Mouse (Mus musculus) hindbrain, postnatal 0 days (tissue): ENCODE measurements around the gene Chrm2. TPM values are rescaled to one million over a fixed set of nuclear protein-coding genes. Genes with fewer than 3 reads are reported as not detected.
A peak's percentile ranks its signal among the peaks of the same experiment; 100 is the strongest.

Experiments used
- ATAC-seq: fragments of 200-750 bp; cut with Nextera tagmentation; 2 replicates; pipeline ENCODE4 v1.8.0; 2017; ENCODE audit warnings: mild to moderate bottlenecking, moderate TSS enrichment, moderate library complexity
- DNase-seq: peaks from one replicate; pipeline ENCODE4 v3.0.0-alpha.2; 2015; ENCODE audit warnings: low spot score
- H3K27ac ChIP-seq: fragments of 300-500 bp; sonication (generic); 2 replicates; pipeline ENCODE4 v1.5.1; 2014; ENCODE audit warnings: mild to moderate bottlenecking
- H3K27me3 ChIP-seq: fragments of 300-500 bp; sonication (generic); 2 replicates; pipeline ENCODE4 v1.6.1; 2014; ENCODE audit warnings: low read length, mixed read lengths; ENCODE audit not compliant: insufficient read depth
- H3K36me3 ChIP-seq: fragments of 300-500 bp; sonication (generic); 2 replicates; pipeline ENCODE4 v1.6.1; 2014; ENCODE audit warnings: low read length, mixed read lengths; ENCODE audit not compliant: insufficient read depth
- H3K4me1 ChIP-seq: fragments of 300-500 bp; sonication (generic); 2 replicates; pipeline ENCODE4 v1.6.1; 2014; ENCODE audit warnings: antibody characterized with exemption, low read length, mixed read lengths; ENCODE audit not compliant: insufficient read depth
- H3K4me2 ChIP-seq: fragments of 300-500 bp; sonication (generic); 2 replicates; pipeline ENCODE4 v1.6.1; 2014; ENCODE audit warnings: low read depth, mild to moderate bottlenecking, low read length, moderate library complexity, mixed read lengths
- H3K4me3 ChIP-seq: fragments of 300-500 bp; sonication (generic); 2 replicates; pipeline ENCODE4 v1.5.1; 2014; ENCODE audit warnings: low read length
- H3K9ac ChIP-seq: fragments of 300-500 bp; sonication (generic); replicated peaks from 2 replicates; pipeline ENCODE4 v1.6.1; 2014; ENCODE audit warnings: mild to moderate bottlenecking, low read length, moderate library complexity, mixed read lengths
- H3K9me3 ChIP-seq: fragments of 300-500 bp; sonication (generic); 2 replicates; pipeline ENCODE4 v1.6.1; 2016; ENCODE audit warnings: low read length, mixed read lengths
- CTCF ChIP-seq: IDR thresholded peaks from 2 replicates; pipeline ENCODE4 v1.5.1; 2016; ENCODE audit warnings: antibody characterized with exemption, control low read depth, low read depth
- WGBS: fragments of 180-500 bp; shearing (Covaris S2); extraction: QIAGEN DNeasy Blood & Tissue Kit; methylation state at CpG from one replicate; pipeline ENCODE4 v1.1.7; 2014; 5-methylcytosine and 5-hydroxymethylcytosine counted together
- polyA plus RNA-seq: library from polyadenylated mRNA; unstranded; fragments of >200 nt; fragmentation: Nextera tagmentation; extraction: Ambion mirVana; gene quantifications from 2 replicates; pipeline ENCODE4 v1.2.1, GENCODE M21; 2015
- total RNA-seq: library from RNA; depleted of rRNA; stranded (reverse); fragments of >200 nt; gene quantifications from 2 replicates; pipeline ENCODE4 v1.2.3, GENCODE M21; 2014

The Chrm2 gene
- total and polyA plus RNA-seq, 2 experiments from 2014 or later = 8.3 to 16.6 TPM

GRCm38 (mm10) chr6:36451480-36451879, 63.6 kb downstream of the Chrm2 start:
- Histone ChIP-seq H3K27me3 (no peaks in the 10 kb centered on the region), H3K27ac (no peak overlapping the region), H3K9me3 (no peaks in the 10 kb centered on the region), H3K4me2 (no peak overlapping the region), H3K9ac (no peak overlapping the region), H3K4me1 (no peaks in the 10 kb centered on the region), H3K4me3 (no peak overlapping the region), H3K36me3 (no peaks in the 10 kb centered on the region)
- TF ChIP-seq CTCF = no peak
- ATAC-seq = no peak
- no peak for DNase-seq

GRCm38 (mm10) chr6:36455071-36455470, 67.2 kb downstream of the Chrm2 start:
- H3K4me3 ChIP-seq = no peak overlapping the region
- ATAC-seq (no peak), DNase-seq (no peak)

GRCm38 (mm10) chr6:36457015-36457414, 69.1 kb downstream of the Chrm2 start:
- Histone ChIP-seq H3K9ac (no peak overlapping the region), H3K9me3 (no peaks in the 10 kb centered on the region), H3K27me3 (no peaks in the 10 kb centered on the region), H3K4me2 (no peak overlapping the region), H3K27ac (no peak overlapping the region), H3K4me3 (no peak overlapping the region), H3K4me1 (no peaks in the 10 kb centered on the region), H3K36me3 (no peaks in the 10 kb centered on the region)
- no peak for ATAC-seq
- TF ChIP-seq CTCF = no peak
- DNase-seq = no peak
- 88% methylated on average over 1 of the region's 1 CpGs for WGBS

More at GRCm38 (mm10) chr6:36455071-36455470, 67.2 kb downstream of the Chrm2 start:
- Histone ChIP-seq H3K4me1 (no peaks in the 10 kb centered on the region), H3K27ac (no peak overlapping the region), H3K9ac (no peak overlapping the region), H3K9me3 (no peaks in the 10 kb centered on the region), H3K36me3 (no peaks in the 10 kb centered on the region), H3K27me3 (no peaks in the 10 kb centered on the region), H3K4me2 (no peak overlapping the region)
- TF ChIP-seq CTCF = no peak

GRCm38 (mm10) chr6:36464008-36464407, 76.1 kb downstream of the Chrm2 start:
- ATAC-seq = no peak

DNA sequence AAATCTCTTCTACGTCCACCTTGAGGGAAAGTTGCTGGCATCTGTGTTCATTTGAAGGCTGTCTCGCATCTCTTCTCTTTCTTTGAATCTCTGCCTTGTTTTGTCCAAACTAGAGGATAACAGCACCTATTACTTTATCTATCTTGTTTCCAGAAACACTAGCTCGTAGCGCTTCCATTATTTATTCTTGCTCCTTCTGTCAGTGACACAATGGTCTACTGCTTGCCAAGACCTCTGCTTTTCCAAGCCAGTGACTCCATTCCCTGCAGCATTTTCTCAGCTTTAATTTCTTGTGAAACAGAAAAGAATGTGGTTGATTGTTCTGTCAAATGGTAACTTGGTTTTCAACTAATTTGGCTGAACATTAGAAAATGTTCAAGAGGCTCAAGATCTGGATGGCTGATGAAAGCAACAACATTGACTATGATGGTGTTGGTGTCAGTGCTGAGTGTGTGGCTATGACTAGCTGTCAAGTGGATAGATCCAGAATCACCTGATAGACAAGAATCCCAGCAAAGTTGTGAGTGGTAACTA, 96.3 kb downstream of the Chrm2 start:
- TF ChIP-seq CTCF = no peak
- no peak overlapping the region for H3K4me2 ChIP-seq
- H3K36me3 ChIP-seq = no peaks in the 10 kb centered on the region
- no peak overlapping the region for H3K27ac ChIP-seq
- H3K9me3 ChIP-seq = no peaks in the 10 kb centered on the region
- DNase-seq (no peak), ATAC-seq (no peak)
- H3K9ac ChIP-seq = no peak overlapping the region
- H3K4me3 ChIP-seq = no peak overlapping the region
- H3K4me1 ChIP-seq = no peaks in the 10 kb centered on the region
- WGBS = 61% methylated on average over 4 of the region's 4 CpGs
- H3K27me3 ChIP-seq = no peaks in the 10 kb centered on the region

More at GRCm38 (mm10) chr6:36464008-36464407, 76.1 kb downstream of the Chrm2 start:
- Histone ChIP-seq H3K9ac (no peak overlapping the region), H3K27me3 (no peaks in the 10 kb centered on the region), H3K4me2 (no peak overlapping the region), H3K36me3 (no peaks in the 10 kb centered on the region), H3K27ac (no peak overlapping the region), H3K4me3 (no peak overlapping the region), H3K4me1 (no peaks in the 10 kb centered on the region), H3K9me3 (no peaks in the 10 kb centered on the region)
- WGBS = 80% methylated on average over 3 of the region's 3 CpGs
- no peak for DNase-seq
- no peak for TF ChIP-seq CTCF

DNA sequence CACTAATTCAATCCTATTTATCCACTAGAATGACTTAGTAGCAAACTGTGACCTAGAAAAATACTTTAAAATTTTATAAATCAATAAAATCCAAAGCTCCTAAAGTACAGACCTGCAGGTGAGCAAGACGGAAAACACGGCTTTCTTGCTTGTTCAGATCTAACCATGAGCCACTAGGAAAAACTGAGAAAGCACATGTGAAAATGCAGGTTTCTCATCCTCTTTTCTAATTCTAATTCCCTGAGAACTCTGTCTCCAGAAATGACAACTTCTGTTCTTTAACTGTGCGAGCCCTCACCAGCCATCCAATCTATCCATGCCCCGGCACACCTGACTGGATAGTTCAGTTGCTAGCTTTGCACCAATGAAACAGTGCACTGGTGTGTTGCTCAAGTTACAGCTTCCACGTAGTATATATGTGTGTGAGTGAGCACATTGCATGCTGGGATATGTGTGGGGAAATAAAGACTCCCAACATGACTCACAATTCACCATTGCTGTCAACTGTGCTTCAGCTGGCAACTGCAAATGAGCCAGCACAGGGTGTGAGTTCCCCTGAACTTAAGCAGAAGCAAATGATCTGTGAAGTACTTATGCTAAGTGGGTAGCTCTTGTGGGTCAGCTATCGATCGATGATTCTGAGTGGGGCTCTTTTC, 119.3 kb downstream of the Chrm2 start:
- H3K36me3 ChIP-seq = no peaks in the 10 kb centered on the region
- no peak overlapping the region for H3K4me2 ChIP-seq
- no peak for ATAC-seq
- no peaks in the 10 kb centered on the region for H3K9me3 ChIP-seq
- H3K4me1 ChIP-seq = no peaks in the 10 kb centered on the region; the same call in 1 of the 2 replicates
- DNase-seq = no peak
- no peak overlapping the region for H3K9ac ChIP-seq
- no peak overlapping the region for H3K4me3 ChIP-seq
- no peak overlapping the region for H3K27ac ChIP-seq
- no peaks in the 10 kb centered on the region for H3K27me3 ChIP-seq
- no peak for TF ChIP-seq CTCF
- WGBS = 82% methylated on average over 7 of the region's 7 CpGs

DNA sequence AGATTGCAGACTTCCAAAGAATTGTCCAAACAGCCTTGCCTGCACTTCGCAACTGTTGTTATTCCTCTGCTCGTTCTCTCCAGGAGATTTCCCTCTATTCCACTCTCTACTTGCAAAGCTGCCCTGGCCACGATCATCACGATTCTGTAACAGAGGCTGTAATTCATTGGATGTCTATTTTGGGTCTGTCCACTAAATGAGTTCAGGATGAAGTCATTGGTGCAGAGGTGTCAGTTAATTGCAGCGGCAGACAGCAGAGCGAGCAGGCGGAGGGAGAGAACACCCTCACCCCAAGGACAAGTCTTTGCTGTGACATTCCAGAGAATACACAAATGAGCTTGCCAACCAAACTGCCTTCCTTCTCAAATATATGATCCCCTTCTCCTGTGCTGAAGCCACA, 120.1 kb downstream of the Chrm2 start:
- peak; percentile 8 for DNase-seq
- no peak overlapping the region for H3K9ac ChIP-seq

More for the DNA sequence above, 120.1 kb downstream of the Chrm2 start:
- ATAC-seq = no peak
- WGBS = 55% methylated on average over 7 of the region's 7 CpGs
- no peak for TF ChIP-seq CTCF
- H3K4me3 ChIP-seq = no peak overlapping the region
- H3K9me3 ChIP-seq = no peaks in the 10 kb centered on the region
- no peaks in the 10 kb centered on the region; the same call in 1 of the 2 replicates for H3K4me1 ChIP-seq
- H3K27ac ChIP-seq = no peak overlapping the region
- no peaks in the 10 kb centered on the region for H3K36me3 ChIP-seq
- H3K4me2 ChIP-seq = no peak overlapping the region
- H3K27me3 ChIP-seq = no peaks in the 10 kb centered on the region
